Mouse (Mus musculus): Measurements from ENCODE around the gene Crcp.

DNA sequence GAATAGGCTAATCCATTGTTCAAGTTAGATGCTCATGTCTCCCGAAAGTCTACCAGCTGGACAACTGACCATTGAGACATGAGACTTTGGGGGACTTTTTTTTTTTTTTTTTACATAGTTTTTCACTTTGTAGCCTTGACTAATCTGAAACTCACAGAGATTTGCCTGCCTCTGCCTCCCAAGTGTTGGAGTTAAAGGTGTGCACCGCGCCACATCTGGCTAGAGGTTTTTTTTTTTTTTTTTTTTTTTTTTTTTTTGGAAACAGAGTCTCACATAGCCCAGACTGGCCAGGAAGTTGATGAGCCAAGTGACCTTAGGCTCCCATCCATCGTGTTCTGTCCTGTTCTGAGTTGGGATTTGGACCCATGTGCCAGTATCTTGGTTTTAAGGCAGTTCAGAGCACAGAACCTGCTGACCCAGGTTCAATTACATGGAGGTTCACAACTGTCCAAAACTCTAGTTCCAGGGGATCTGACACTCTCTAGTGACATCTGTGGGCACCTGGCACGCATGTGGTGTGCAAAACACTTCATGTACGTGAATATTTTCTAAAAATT is 21.0 kb upstream of the Crcp start:
- no peak for TF ChIP-seq CTCF (IDR thresholded peaks at IDR 0.05; ENCODE audit: extremely low read depth, insufficient read depth, insufficient read length, insufficient replicate concordance)
- TF ChIP-seq POLR2A (IDR thresholded peaks at IDR 0.05; ENCODE audit: low read depth, low read length): no peak
